Mouse (Mus musculus) small intestine, adult 10 weeks (tissue): ENCODE results near the gene Rin2. TPM values are rescaled to one million over a fixed set of nuclear protein-coding genes. Genes with fewer than 3 reads are reported as not detected.

Experiments
- polyA plus RNA-seq: library from polyadenylated mRNA; stranded (reverse); fragments of 350-450 nt; fragmentation: Illumina TruSeq; extraction: RNeasy Lipid Tissue Mini Kit (QIAGEN cat#74804); gene quantifications from one replicate; pipeline ENCODE4 v1.2.3, GENCODE M21; 2014; ENCODE audit warnings: low replicate concordance

The Rin2 gene
- 42.3 TPM for polyA plus RNA-seq

GRCm38 (mm10) chr2:145675142-145675755 is at the start of gene Rin2:
TSS of gene Rin2 (plus strand) at chr2:145675215.

GRCm38 (mm10) chr2:145901861-145902260 is 226.8 kb downstream of the Rin2 start, which contains the start of gene Naa20:
TSS of gene Naa20 (plus strand) at chr2:145902099.

DNA sequence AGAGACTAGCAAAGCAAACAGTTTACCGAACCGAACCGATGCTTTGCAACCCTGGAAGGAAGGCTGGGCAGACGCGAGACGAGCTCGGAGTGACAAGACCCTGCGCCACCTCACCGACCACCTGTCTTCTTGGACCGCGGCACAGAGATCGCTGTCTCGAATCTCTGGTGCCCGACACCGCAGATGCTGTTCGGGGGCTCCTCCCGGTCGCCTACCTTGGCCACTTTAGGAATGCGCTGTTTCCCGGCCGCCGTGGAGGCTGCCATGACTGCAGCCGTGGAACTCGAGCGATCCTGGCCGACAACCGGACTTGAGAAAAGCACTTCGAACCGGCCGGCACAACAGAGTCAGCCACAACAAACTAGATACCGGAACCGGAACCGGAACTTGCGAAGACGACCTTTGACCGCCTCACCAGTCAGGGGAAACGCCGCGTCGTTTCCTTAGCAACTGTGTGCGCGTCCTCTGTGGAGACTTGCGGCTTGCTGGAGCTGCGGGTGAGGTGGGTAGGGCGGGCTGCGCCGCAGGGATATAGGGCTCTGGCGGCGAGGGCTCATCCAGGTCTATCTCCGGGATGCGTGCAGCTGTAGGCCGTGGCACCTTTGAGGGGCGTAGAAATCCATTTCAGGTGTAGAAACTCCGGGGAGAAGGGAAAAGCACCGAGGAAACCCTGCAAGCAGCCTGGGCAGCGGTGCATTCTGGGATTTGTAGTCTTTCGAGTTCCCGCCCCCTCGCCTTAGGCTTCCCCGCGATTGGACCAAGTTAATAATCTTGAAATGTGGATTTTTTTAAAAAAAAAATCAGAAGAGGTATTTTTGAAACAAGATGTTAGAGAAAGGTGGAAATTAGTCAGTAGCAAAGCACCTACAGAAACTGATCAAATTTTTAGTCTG is 259.6 kb downstream of the Rin2 start, which contains the start of the genes Cfap61 and Crnkl1:
Cfap61 (plus strand) TSS at position 446 of the 893 bp plus-strand sequence.
Crnkl1 (minus strand) TSS at position 676 of the 893 bp plus-strand sequence.

Other genes with a start within 250 kb of the Rin2 start
- gene Naa20, start 226.9 kb downstream of the Rin2 start, polyA plus RNA-seq = 170 TPM